Mouse (Mus musculus) olfactory bulb, adult 2 months (tissue): ENCODE measurements at regions not wholly inside any gene's neighbourhood (a gene's known extent, or its start where the extent isn't known, plus 50 kb on each side); places are given as distances from the start of the nearest gene placed in this dataset.

Experiments
- CTCF ChIP-seq: fragments of 200-500 bp; IDR thresholded peaks from 2 replicates; pipeline ENCODE4 v1.5.1; 2012; ENCODE audit warnings: low read depth, mild to moderate bottlenecking, low read length, moderate library complexity; ENCODE audit not compliant: insufficient read depth
- POLR2A ChIP-seq: fragments of 200-500 bp; IDR thresholded peaks from 2 replicates; pipeline ENCODE4 v1.6.1; 2012; ENCODE audit warnings: mild to moderate bottlenecking, low read depth, low read length, moderate library complexity; ENCODE audit not compliant: insufficient read depth

DNA sequence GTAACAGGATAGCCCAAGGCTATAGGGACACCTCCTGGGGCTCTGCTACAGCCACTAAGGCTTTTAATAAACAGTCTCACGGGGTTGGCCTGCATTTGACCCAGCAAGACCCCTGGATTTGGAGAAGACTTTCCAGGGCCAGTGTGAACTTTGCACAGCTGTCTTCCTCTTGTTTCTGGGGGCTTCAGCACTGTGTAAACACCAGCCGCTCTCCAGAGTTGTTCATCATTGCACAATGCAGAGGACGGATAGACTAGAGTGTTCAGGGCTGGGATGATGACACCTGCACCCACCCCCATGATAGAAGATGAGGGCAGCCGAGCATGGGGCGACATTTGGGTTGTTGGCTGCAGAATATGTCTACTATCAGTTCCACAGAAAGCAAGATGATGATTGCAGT lies 112.9 kb downstream of the Sall1 start:
- TF ChIP-seq CTCF (no peak), POLR2A (no peak)
